Mouse (Mus musculus): ENCODE measurements around the gene Strn3.

The Strn3 gene

DNA sequence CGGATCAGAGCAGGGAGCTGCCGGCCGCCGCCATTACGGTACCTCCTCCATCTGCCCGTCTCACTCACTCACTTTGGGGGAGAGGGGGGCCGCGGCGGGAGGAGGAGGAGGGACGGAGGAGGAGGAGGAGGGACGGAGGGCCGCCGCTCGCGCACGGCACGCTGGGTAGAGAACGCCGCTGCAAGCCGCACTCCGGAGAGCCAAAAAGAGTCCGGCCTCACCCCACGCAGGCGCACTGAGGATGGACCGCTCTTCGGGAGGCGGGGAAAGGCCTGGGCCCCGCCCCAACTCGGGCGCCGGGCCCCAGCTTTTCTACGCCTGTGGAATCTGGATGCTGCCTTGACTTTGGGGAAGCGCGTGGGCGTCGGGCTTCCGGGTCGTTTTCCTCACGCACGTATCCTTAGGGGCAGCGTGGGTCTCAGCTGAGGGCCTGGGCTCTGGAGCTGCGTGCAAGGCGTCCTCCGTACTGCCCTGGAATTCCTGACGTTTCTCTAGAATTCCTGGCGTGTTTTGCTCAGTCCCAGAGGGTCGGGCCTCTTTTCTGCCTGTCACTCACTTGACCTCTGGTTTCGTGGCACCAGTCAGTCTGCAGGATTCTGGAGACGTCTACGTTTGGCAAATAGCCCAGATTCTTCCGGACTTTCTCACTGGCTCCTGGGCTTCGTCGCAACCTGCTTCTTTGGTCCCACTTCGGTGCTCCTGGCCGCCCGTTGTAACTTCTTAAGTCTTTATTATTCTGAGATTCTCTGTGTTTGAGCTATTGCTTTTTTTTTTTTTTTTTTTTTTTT is at the start of gene Strn3:
TSS of gene Strn3 (minus strand) at position 53 of the 788 bp plus-strand sequence.
- peak; percentile 94 to 97 for DNase-seq

GRCm38 (mm10) chr12:51736807-51737206 is 45.1 kb upstream of the Strn3 start:
- no peak for DNase-seq

DNA sequence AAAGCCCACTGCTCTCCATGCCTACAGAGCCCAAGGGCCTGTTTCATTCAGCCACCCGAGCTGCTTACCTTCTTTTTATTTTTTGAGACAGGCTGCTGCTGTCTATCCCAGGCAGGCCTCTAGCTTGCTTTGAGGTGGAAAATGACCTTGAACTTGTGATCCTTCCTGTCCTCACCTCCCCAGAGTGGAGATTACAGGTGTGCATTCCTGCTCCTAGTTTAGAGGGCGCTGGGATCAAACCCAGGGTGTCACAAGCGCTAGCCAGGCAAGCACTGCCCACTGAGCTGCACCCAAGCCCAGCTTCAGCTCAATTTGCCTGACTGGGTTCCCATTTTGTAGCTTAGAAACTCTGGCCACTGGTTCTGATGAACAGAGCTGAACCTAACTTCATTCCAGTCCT is 44.7 kb upstream of the Strn3 start:
- DNase-seq: no peak

DNA sequence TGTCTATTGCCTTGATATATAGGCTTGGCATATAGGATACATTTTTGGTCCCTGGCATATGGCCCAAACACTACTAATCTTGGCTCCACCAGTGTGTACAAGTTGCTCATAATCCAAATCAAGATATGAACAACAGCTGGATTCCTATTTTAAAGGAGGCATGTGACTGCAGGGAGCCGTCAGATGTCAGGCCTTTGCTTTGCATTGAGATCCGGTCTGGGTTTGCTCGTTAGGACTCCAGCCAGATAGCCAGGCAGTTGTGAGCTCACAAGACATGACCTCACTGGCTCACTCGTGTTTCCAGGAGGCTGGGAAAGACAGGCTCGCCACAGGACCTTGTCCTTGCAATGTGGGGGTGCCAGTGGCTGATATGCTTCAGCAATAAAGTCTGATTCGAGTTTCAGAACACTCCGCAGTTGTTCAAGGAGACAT is 44.2 kb upstream of the Strn3 start:
- no peak for DNase-seq

DNA sequence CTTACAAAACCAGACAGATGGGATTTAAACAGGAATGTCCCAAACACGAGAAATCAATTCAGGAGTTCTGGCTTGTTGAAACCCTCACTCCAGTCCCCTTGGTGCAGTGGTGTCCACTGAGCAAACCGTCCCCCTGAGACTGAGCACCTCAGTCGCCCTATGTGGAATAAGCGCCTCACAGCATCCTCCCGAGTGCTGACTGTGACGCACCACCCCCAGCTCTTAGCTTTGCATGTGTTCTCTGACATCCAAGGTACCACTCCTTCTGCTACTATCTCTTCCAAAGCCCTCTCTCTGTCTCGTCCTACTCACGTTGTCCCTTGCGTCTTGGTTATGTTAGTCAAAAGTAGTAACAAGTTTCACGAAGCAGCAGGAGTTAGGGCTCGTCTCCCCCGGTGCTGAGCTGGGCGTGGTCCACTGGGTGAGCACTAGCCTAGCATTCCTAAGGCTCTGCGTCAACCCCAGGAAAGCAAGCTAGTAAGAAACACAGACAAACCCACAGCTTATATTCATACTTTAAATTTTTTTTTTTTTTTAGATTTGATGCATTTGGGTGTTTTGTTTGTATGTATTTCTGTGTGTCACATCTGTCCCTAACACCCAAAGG is 43.0 kb upstream of the Strn3 start:
- no peak for DNase-seq

- no peak for DNase-seq
These were observed 38.1 kb upstream of the Strn3 start for GRCm38 (mm10) chr12:51729827-51730226.

GRCm38 (mm10) chr12:51729058-51729457 is 37.4 kb upstream of the Strn3 start:
- no peak for DNase-seq

DNA sequence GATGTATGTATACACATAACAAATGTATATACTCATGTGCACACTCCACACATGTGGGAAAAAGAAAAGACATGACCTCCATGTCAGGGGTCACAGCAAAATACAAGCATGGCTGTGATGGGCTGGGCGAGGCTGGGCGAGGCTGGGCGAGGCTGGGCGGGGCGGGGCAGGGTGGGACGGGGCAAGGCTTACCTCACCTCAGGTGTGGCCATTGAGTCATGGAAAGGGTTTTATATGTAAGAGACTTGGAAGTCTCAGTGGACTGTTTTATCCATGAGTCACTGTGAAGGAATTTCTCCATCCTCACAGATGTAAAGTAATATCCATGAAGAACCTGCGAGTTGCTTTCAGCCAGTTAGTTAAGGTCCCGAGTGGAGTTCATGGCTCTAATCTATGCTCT is 30.1 kb upstream of the Strn3 start:
- no peak for DNase-seq

GRCm38 (mm10) chr12:51718617-51719016 is 26.9 kb upstream of the Strn3 start:
- DNase-seq: no peak

DNA sequence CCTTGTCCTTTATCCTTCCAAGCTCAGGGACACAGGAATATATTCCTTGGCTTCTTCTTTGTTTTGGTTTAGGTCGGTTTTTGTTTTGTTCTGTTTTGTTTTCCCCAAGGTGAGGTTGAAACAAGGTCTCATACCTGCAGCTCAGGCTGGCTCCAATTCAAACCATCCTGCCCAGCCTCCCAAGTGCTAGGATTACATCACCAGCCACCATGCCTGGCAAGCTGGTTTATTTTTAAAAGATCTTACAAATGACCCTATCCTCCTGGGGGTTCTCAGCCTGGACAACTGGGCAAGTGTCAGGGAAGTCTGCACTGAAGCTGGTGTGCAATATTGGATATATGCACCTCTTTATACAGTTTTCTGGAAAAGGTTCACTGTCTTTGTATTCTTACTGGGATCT is 21.0 kb upstream of the Strn3 start:
- DNase-seq: no peak

DNA sequence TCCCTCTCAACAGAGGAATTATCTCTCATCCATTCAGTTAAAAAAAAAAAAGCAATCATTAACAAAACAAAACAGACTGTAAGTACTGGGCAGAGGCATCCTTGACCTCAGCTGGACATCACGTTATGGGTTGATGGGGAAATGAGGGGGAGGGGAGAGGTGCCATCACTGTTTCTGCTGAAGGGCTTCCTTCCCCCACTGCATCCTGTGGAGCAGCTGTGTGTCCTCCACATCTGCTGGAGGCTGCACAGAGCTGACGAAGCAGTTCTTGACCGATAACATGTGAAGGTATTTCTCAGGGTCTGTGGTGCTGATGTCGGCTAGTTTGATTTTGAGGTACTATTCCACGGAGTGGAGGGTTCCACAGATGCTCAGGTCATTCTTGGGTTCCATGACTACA is 18.5 kb upstream of the Strn3 start:
- DNase-seq: no peak

DNA sequence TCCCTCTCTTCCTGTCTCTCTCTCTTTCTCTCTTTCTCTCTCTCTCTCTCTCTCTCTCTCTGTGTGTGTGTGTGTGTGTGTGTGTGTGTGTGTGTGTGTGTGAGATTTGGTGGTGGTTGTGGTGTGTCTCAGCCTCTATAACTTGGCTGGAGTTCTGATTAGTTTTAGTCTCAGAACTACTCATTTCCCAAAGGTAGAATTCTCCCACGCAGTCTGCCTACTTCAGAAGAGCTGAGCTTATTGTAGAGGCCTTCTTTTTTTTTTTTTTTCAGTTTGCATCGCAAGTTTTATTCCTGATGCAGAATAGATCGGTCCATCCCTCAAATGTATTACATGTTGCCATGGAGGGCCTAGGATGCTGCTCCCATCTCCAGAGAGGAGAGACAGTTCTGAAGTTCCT is 18.0 kb upstream of the Strn3 start:
- DNase-seq: no peak

GRCm38 (mm10) chr12:51708941-51709686 is 17.4 kb upstream of the Strn3 start:
- no peak for DNase-seq

DNA sequence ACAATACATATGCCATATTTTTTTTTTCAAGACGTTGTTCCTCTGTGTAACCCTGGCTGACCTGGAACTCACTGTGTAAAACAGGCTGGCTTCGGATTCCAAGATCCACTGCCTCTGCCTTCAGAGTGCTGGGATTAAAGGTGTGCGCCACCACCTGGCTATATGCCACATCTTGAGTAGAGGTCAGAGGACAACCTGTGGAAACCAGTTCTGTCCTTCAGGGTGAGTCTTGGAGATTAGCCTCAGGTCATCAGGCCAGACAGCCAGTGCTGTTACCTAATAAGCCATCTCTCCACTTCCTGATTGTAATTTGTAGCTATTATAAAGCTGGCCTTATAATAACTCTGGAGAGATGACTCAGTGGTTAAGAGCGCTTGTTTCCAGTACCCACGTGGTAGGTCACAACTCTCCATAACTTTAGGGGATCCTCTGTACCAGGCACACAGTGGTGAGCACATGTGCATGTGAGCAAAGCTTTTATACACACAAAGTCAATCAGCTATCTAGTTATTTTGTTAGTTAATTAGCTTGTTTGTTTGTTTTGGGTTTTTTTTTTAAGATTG is 15.1 kb upstream of the Strn3 start:
- no peak for DNase-seq

DNA sequence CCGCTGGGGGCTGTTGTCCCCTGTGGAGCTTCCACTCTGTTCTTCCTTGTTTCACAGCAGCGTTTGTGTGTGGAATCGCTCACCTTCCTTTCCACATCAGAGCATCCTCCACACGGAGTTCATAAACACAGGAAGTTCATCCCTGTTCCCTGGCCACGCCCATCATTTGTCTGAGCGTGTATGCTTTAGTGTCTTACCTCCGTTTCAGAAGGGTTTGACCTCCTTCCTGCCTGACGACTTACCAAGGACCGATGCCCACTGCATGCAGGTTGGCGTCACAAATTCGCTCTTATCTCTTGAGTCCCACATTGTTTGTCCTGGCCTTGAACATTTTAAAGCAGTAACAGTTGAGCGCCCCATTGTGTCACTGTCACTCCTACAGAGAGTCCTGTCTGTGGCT is 14.1 kb upstream of the Strn3 start:
- no peak for DNase-seq

DNA sequence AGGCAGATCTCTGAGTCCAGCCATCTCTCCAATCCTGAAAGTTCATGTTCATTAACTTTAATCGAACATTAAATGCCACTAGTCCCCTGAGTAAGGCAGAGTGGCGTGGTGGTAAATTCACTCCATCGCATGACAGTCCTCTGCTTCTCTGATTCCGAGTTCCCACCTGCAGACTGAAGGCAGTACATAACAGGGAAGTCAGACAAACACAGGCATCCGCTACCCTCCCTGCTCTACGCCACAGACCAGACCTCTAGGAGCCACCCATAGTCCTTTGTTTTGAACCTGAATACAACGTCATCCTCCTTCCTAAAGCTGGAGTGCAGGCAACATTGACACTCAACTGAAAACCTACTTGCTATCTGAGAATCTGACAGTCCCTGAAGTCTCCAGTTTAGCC is 12.9 kb upstream of the Strn3 start:
- DNase-seq: no peak

GRCm38 (mm10) chr12:51703859-51704258 is 12.2 kb upstream of the Strn3 start:
- no peak for DNase-seq

GRCm38 (mm10) chr12:51701723-51702122 is 10.0 kb upstream of the Strn3 start:
- no peak for DNase-seq

GRCm38 (mm10) chr12:51699623-51700393 is 8.1 kb upstream of the Strn3 start:
- DNase-seq: no peak

DNA sequence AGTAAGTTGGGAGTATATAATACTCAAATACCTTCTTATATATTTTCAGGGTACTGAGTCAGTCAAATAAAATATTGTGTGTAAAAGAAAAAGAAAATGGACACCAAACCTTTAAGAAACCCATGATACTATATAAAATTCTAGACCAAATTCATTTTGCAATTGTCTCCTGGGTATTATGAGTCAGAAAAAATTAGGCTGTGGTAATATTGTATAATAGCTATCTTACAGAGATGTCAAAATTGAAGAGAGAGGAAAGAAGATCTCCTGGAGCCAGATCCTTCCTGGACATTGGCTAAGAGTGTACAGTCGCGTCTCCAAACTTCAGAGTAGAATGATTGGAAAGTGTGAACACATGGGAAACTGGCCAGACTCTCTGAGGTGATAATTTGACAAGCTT is 4.5 kb upstream of the Strn3 start:
- DNase-seq: no peak

GRCm38 (mm10) chr12:51694966-51695365 is 3.3 kb upstream of the Strn3 start:
- no peak for DNase-seq

GRCm38 (mm10) chr12:51694096-51694495 is 2.4 kb upstream of the Strn3 start:
- no peak for DNase-seq

DNA sequence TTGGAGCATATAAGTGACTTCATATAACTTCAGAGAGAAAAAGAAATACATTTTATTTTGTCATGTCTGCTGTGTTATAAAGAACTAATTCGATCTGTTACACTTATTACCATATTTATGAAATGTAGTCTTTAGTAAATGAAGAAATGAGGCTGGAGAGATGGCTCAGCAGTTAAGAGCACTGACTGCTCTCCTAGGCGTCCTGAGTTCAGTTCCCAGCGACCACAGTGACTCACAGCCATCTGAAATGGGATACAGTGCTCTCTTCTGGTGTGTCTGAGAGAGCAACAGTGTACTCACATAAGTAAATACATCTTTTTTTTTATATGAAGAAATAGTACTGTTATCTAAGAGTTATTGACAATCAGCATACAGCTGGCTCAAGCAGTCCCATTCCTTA is 1.7 kb upstream of the Strn3 start:
- no peak for DNase-seq

Measured in thymus, postnatal 36 days (tissue).